Mouse (Mus musculus) liver, postnatal 0 days (tissue): ENCODE results near the gene Cyp2d9.

Source experiments
- CTCF ChIP-seq: sonication (generic); IDR thresholded peaks from 2 replicates; pipeline ENCODE4 v1.5.1; 2016; ENCODE audit warnings: antibody characterized with exemption, low read depth
- EP300 ChIP-seq: IDR thresholded peaks from 2 replicates; pipeline ENCODE4 v1.6.1; 2016; ENCODE audit warnings: antibody characterized with exemption, low read depth, mild to moderate bottlenecking

GRCm38 (mm10) chr15:82464701-82465100 lies 31.5 kb downstream of the Cyp2d9 start:
- TF ChIP-seq EP300 = no peak
- no peak for TF ChIP-seq CTCF
